Mouse (Mus musculus): ENCODE data around the gene Vrk1. TPM values are rescaled to one million over a fixed set of nuclear protein-coding genes. Genes with fewer than 3 reads are reported as not detected.

Gene Vrk1
- polyA plus RNA-seq, 1 experiment, result 10.3 TPM

DNA sequence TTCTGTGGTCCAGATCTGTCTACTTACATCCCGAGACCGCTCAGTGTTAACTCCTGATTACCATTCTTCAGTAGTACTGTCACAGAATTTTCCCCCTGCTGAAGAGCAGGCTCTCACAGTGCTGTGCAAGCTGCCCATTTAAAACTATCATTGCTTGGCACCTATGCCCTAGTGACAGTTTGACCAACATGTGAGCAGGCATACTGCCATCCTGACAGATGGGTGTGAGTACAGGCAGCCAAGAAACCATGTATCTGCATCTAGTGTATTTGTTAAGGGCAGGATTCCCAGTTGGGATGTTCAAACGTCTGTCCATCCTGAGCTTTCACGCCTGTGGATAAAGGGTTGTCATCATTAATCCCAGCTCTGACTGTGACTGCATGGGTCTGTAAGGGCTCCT is 10.0 kb downstream of the Vrk1 start:
- no peaks in the 10 kb centered on the region for H3K27me3 ChIP-seq (ENCODE audit: control insufficient read depth, insufficient read depth, insufficient read length)
- no peak overlapping the region for H3K4me2 ChIP-seq (ENCODE audit: low read depth)

DNA sequence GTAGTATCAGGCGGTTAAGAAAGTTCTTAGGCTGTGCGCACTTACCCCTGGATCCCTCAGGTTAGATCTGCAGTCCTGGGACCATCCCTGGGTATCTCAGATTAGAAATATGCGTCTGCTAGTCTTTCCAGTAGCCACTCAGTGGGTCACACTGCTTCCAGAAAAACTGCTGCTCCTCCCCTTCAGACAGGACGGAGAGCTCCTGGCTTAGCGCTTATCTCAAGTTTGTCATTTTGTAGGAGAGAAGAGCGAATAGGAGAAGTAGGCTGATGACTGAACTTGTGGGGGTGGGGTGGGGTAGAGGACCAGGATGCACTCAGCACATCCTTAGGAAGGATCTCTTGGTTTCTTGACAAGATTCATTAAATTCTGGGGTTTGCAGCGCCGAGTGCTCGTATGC is 13.6 kb downstream of the Vrk1 start:
- no peak overlapping the region for H3K4me3 ChIP-seq
- H3ac ChIP-seq (ENCODE audit: control insufficient read depth, insufficient read length), result no peak overlapping the region
- peaks cover 34% of the 10 kb centered on the region for H3K79me2 ChIP-seq (ENCODE audit: control insufficient read depth, insufficient read depth)
- H3K36me3 ChIP-seq (ENCODE audit: control insufficient read depth, insufficient read depth), result no peaks in the 10 kb centered on the region
- TF ChIP-seq POLR2A (IDR thresholded peaks at IDR 0.05; ENCODE audit: insufficient read length, low read depth) (no peak), MYOD1 (IDR thresholded peaks at IDR 0.05; ENCODE audit: control insufficient read depth in 1 of 3, insufficient read length in 2 of 3, low read depth in 2 of 3) (no peak), MYOG (IDR thresholded peaks at IDR 0.05; ENCODE audit: control insufficient read depth in 1 of 3, insufficient read depth in 1 of 3, insufficient read length in 2 of 3, low read depth in 2 of 3) (no peak), CEBPB (IDR thresholded peaks at IDR 0.05; ENCODE audit: insufficient read depth, poor library complexity, severe bottlenecking) (no peak), POLR2AphosphoS2 (IDR thresholded peaks at IDR 0.05; ENCODE audit: insufficient read length, low read depth) (no peak), REST (IDR thresholded peaks at IDR 0.05; ENCODE audit: insufficient read depth, insufficient read length) (no peak), MAX (IDR thresholded peaks at IDR 0.05; ENCODE audit: low read depth) (no peak), TCF12 (IDR thresholded peaks at IDR 0.05; ENCODE audit: insufficient read depth, poor library complexity, severe bottlenecking) (no peak), SRF (IDR thresholded peaks at IDR 0.05; ENCODE audit: control insufficient read depth, insufficient read length, low read depth) (no peak), E2F4 (IDR thresholded peaks at IDR 0.05; ENCODE audit: insufficient read depth) (no peak), TCF3 (IDR thresholded peaks at IDR 0.05; ENCODE audit: insufficient read length, low read depth) (no peak), USF1 (IDR thresholded peaks at IDR 0.05; ENCODE audit: low read depth) (no peak)
- H3K27me3 ChIP-seq (ENCODE audit: control insufficient read depth, insufficient read depth, insufficient read length), result no peaks in the 10 kb centered on the region
- no peak overlapping the region for H3K4me2 ChIP-seq (ENCODE audit: low read depth)

More for the DNA sequence above, 10.0 kb downstream of the Vrk1 start:
- Histone ChIP-seq H3K4me3 (no peak overlapping the region), H3K36me3 (ENCODE audit: control insufficient read depth, insufficient read depth) (no peaks in the 10 kb centered on the region), H3K79me2 (ENCODE audit: control insufficient read depth, insufficient read depth) (peaks cover 37% of the 10 kb centered on the region), H3ac (ENCODE audit: control insufficient read depth, insufficient read length) (no peak overlapping the region)
- TF ChIP-seq POLR2A (IDR thresholded peaks at IDR 0.05; ENCODE audit: insufficient read length, low read depth), result no peak
- no peak for TF ChIP-seq CEBPB (IDR thresholded peaks at IDR 0.05; ENCODE audit: insufficient read depth, poor library complexity, severe bottlenecking)
- no peak for TF ChIP-seq POLR2AphosphoS2 (IDR thresholded peaks at IDR 0.05; ENCODE audit: insufficient read length, low read depth)

DNA sequence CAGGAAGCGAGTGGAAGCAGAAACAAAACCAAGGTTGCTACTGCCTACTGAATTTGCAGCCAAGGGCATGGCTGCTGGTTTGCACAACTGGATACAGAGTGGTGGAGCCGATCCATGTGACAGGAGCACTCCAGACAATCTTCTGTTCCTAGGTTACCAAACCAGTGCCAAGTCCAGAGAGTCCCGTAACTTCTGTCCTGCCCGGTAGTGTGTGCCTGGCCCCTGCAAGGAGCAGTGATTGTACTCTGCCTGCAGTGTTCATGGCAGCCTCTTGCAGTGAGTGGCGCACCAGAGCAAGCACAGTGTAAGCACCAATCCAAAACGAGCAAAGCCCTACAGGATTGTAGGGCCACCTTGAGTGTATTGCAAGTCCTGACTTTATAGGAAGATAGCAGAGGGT is 15.4 kb downstream of the Vrk1 start:
- Histone ChIP-seq H3K27me3 (ENCODE audit: control insufficient read depth, insufficient read depth, insufficient read length) (no peaks in the 10 kb centered on the region), H3K4me3 (no peak overlapping the region), H3K36me3 (ENCODE audit: control insufficient read depth, insufficient read depth) (no peaks in the 10 kb centered on the region), H3ac (ENCODE audit: control insufficient read depth, insufficient read length) (no peak overlapping the region), H3K79me2 (ENCODE audit: control insufficient read depth, insufficient read depth) (peaks cover 40% of the 10 kb centered on the region), H3K4me2 (ENCODE audit: low read depth) (no peak overlapping the region)
- no peak for TF ChIP-seq USF1 (IDR thresholded peaks at IDR 0.05; ENCODE audit: low read depth)
- TF ChIP-seq REST (IDR thresholded peaks at IDR 0.05; ENCODE audit: insufficient read depth, insufficient read length), result no peak
- TF ChIP-seq TCF3 (IDR thresholded peaks at IDR 0.05; ENCODE audit: insufficient read length, low read depth), result no peak
- TF ChIP-seq MYOD1 (IDR thresholded peaks at IDR 0.05; ENCODE audit: control insufficient read depth in 1 of 3, insufficient read length in 2 of 3, low read depth in 2 of 3), result no peak
- TF ChIP-seq E2F4 (IDR thresholded peaks at IDR 0.05; ENCODE audit: insufficient read depth), result no peak
- no peak for TF ChIP-seq MYOG (IDR thresholded peaks at IDR 0.05; ENCODE audit: control insufficient read depth in 1 of 3, insufficient read depth in 1 of 3, insufficient read length in 2 of 3, low read depth in 2 of 3)
- no peak for TF ChIP-seq POLR2AphosphoS2 (IDR thresholded peaks at IDR 0.05; ENCODE audit: insufficient read length, low read depth)
- TF ChIP-seq MAX (IDR thresholded peaks at IDR 0.05; ENCODE audit: low read depth), result no peak
- no peak for TF ChIP-seq SRF (IDR thresholded peaks at IDR 0.05; ENCODE audit: control insufficient read depth, insufficient read length, low read depth)
- no peak for TF ChIP-seq TCF12 (IDR thresholded peaks at IDR 0.05; ENCODE audit: insufficient read depth, poor library complexity, severe bottlenecking)
- no peak for TF ChIP-seq POLR2A (IDR thresholded peaks at IDR 0.05; ENCODE audit: insufficient read length, low read depth)
- TF ChIP-seq CEBPB (IDR thresholded peaks at IDR 0.05; ENCODE audit: insufficient read depth, poor library complexity, severe bottlenecking), result no peak

DNA sequence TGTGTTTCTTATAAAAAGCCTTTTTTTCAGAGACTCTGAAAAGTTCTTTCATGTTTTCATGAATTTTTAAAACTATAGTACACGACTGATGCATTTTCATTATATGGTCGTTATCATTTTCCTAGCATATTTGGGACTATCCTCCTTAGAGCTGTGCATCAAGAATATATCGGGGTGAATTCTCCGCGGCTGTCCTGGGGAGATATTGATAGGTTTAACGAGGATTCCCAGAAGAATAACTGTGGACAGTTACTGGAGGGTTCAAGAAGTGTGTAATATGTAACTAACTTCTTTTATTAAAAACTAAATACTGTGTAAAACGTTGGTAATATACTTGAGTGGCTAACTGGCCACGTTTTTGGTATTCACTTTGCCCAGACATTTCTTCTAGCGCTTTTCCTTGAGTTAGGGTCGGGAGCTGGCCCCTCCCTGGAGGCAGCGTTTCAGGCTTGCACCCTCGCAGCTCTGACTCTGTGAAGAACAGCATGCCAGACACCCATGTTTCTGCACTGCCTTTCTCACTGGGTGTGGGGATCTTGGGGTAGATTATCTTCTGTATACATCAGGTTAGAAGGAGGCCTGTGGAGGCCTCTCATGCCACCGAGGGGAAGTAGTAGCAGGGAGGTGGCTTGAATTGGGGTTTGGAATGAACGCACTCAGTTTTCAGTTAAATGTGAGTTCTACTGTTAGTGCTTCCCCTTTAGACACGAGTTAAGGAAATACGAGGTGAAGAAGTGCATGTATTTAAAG is 16.5 kb downstream of the Vrk1 start:
- H3K36me3 ChIP-seq (ENCODE audit: control insufficient read depth, insufficient read depth), result no peaks in the 10 kb centered on the region
- H3ac ChIP-seq (ENCODE audit: control insufficient read depth, insufficient read length), result no peak overlapping the region
- no peak overlapping the region for H3K4me3 ChIP-seq
- peaks cover 45% of the 10 kb centered on the region for H3K79me2 ChIP-seq (ENCODE audit: control insufficient read depth, insufficient read depth)
- TF ChIP-seq CEBPB (IDR thresholded peaks at IDR 0.05; ENCODE audit: insufficient read depth, poor library complexity, severe bottlenecking) (no peak), E2F4 (IDR thresholded peaks at IDR 0.05; ENCODE audit: insufficient read depth) (no peak), SRF (IDR thresholded peaks at IDR 0.05; ENCODE audit: control insufficient read depth, insufficient read length, low read depth) (no peak), POLR2A (IDR thresholded peaks at IDR 0.05; ENCODE audit: insufficient read length, low read depth) (no peak), MYOG (IDR thresholded peaks at IDR 0.05; ENCODE audit: control insufficient read depth in 1 of 3, insufficient read depth in 1 of 3, insufficient read length in 2 of 3, low read depth in 2 of 3) (no peak), TCF12 (IDR thresholded peaks at IDR 0.05; ENCODE audit: insufficient read depth, poor library complexity, severe bottlenecking) (no peak), USF1 (IDR thresholded peaks at IDR 0.05; ENCODE audit: low read depth) (no peak), REST (IDR thresholded peaks at IDR 0.05; ENCODE audit: insufficient read depth, insufficient read length) (no peak), MAX (IDR thresholded peaks at IDR 0.05; ENCODE audit: low read depth) (no peak), POLR2AphosphoS2 (IDR thresholded peaks at IDR 0.05; ENCODE audit: insufficient read length, low read depth) (no peak), TCF3 (IDR thresholded peaks at IDR 0.05; ENCODE audit: insufficient read length, low read depth) (no peak), MYOD1 (IDR thresholded peaks at IDR 0.05; ENCODE audit: control insufficient read depth in 1 of 3, insufficient read length in 2 of 3, low read depth in 2 of 3) (no peak)
- H3K4me2 ChIP-seq (ENCODE audit: low read depth), result no peak overlapping the region
- H3K27me3 ChIP-seq (ENCODE audit: control insufficient read depth, insufficient read depth, insufficient read length), result no peaks in the 10 kb centered on the region
